Mouse (Mus musculus) B cell, adult 67 days (primary cell): ENCODE results near the gene Olfr457. TPM values are rescaled to one million over a fixed set of nuclear protein-coding genes. Genes with fewer than 3 reads are reported as not detected.

Experiments
- total RNA-seq, 2 experiments: library from RNA; stranded (reverse); gene quantifications; 4 replicates each; pipeline ENCODE4 v1.2.4; 2023

The Olfr457 gene
- total RNA-seq, result not detected

DNA sequence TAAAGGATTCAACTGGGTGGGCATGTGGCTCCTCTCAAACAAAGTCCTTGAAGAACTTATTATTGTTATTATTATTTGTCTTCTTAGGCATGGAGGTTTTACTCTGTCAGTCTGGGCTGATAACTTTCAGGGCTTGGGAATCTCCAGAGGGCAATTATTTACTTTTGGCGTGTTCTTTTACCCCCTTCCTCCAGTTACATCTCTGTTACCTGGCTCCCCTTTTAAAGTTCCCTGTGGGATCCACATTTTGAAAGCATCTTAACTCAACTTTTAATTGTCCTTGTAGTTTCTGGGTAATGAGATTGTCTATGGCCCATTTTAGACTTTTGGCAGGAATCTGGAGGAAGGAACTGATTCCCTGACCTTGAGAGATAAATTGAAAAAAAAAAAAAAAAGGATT, at the start of gene Olfr457:
Gene Olfr457, minus strand, starts transcription at position 101 of the 400 bp plus-strand sequence.

GRCm38 (mm10) chr6:42487114-42487513, 11.0 kb upstream of the Olfr457 start, which contains the start of gene Olfr456:
Gene Olfr456 (minus strand): TSS chr6:42487214.

GRCm38 (mm10) chr6:42465096-42465495, 11.0 kb downstream of the Olfr457 start, which contains the start of gene Olfr458:
Gene Olfr458 (minus strand): TSS chr6:42465196.

GRCm38 (mm10) chr6:42434446-42434845, 41.7 kb downstream of the Olfr457 start, which contains the start of gene Tas2r126:
Gene Tas2r126 (plus strand): TSS chr6:42434535.

Other genes with a start within 250 kb of the Olfr457 start
- gene Gstk1, start 230.4 kb downstream of the Olfr457 start, total RNA-seq, result 1 to 10 TPM; 4.4 to 5.6 TPM
- not detected for gene Tmem139, start 214.4 kb downstream of the Olfr457 start, total RNA-seq
- gene Casp2, start 211.3 kb downstream of the Olfr457 start, total RNA-seq, result 100 to 1,000 TPM; 113 to 126 TPM
- gene Clcn1, start 189.7 kb downstream of the Olfr457 start, total RNA-seq, result 1 to 10 TPM; 1.5 to 2.1 TPM
- not detected for gene Fam131b, start 151.7 kb downstream of the Olfr457 start, total RNA-seq
- gene Zyx, start 126.7 kb downstream of the Olfr457 start, total RNA-seq, result 10 to 100 TPM; 67.0 to 88.6 TPM
- gene Epha1, start 103.1 kb downstream of the Olfr457 start, total RNA-seq, result not detected
- under 1 TPM in 1 of 2 experiments, not detected in 1; 0.64 TPM for gene Tas2r143, start 76.1 kb downstream of the Olfr457 start, total RNA-seq
- gene Tas2r135, start 70.9 kb downstream of the Olfr457 start, total RNA-seq, result not detected
- not detected for gene Tas2r126, start 41.8 kb downstream of the Olfr457 start, total RNA-seq
- not detected for gene Olfr458, start 11.1 kb downstream of the Olfr457 start, total RNA-seq
- not detected for gene Olfr456, start 10.9 kb upstream of the Olfr457 start, total RNA-seq
- gene Olfr455, start 71.3 kb upstream of the Olfr457 start, total RNA-seq, result not detected
- gene Tcaf3, start 121.4 kb upstream of the Olfr457 start, total RNA-seq, result not detected
- gene Tcaf2, start 168.9 kb upstream of the Olfr457 start, total RNA-seq, result not detected
- not detected for gene Tcaf1, start 233.8 kb upstream of the Olfr457 start, total RNA-seq